In the genomic region with DNA sequence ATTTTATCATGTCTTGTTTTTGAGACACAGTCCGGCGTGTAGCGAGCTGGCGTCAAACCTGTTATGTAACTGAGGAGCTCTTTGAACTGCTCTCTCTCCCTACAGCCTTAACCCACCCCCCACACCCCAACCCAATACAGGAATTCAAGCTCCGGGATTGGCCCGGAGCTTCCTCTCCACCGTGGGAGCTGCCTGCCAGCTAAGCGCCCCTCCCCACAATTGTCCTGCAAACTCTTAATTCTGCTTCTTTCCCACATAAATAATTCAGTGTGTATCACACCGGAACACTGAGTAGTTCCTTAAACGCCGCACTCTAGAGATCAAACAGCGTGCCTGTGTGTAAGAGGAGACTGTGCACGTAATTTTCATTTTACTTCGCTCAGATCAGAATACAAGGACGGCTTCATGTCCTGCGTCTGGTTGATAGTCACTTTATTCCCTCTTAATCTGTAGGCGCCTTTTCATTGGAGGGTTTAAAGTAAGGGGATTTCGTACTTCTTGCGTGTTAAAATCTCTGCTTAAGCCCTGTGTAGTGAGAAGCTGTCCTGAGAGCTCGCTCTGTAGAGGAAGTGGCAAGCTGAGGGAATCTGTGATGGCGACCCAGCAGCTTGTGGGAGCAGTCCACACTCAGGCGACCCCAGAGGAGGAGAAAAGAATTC, we compare ENCODE assay signal across 8 mouse cellular contexts.
A peak's percentile ranks its signal among the peaks of the same experiment; 100 is the strongest.
DNase-seq lines count a peak whose midpoint lies in the region; ATAC-seq lines count a peak whose summit lies in the region.

No protein-coding gene starts in this region.

- H3K27ac ChIP-seq in intestine, embryonic 15.5 days = no peak overlapping the region
- H3K27ac ChIP-seq in limb, embryonic 13.5 days = peak overlapping the region; percentile 33; the same call in 1 of the 2 replicates
- H3K27ac ChIP-seq in midbrain, embryonic 13.5 days = peak overlapping the region; percentile 78

- 2% methylated on average over 22 of the region's 22 CpGs for WGBS in intestine, embryonic 15.5 days
- 2% methylated on average over 22 of the region's 22 CpGs for WGBS in limb, embryonic 13.5 days
- under 1% methylated on average over 22 of the region's 22 CpGs for WGBS in midbrain, embryonic 13.5 days

- peak; percentile 71 for ATAC-seq in intestine, embryonic 15.5 days
- peak; percentile 74 for ATAC-seq in limb, embryonic 13.5 days (ENCODE audit: low FRiP score, low read depth)
- peak; percentile 92 for ATAC-seq in midbrain, embryonic 13.5 days

- H3K4me1 ChIP-seq in intestine, embryonic 15.5 days (replicated peaks) = no peaks in the 10 kb centered on the region
- H3K4me1 ChIP-seq in limb, embryonic 13.5 days = peaks cover 5% of the 10 kb centered on the region
- H3K4me1 ChIP-seq in midbrain, embryonic 13.5 days (replicated peaks) = peaks cover 53% of the 10 kb centered on the region

- peak overlapping the region; percentile 26; the same call in 1 of the 2 replicates for H3K9ac ChIP-seq in intestine, embryonic 15.5 days
- H3K9ac ChIP-seq in limb, embryonic 13.5 days = peak overlapping the region; percentile 57
- peak overlapping the region; percentile 49; the same call in 1 of the 2 replicates for H3K9ac ChIP-seq in midbrain, embryonic 13.5 days (replicated peaks)

- H3K9me3 ChIP-seq in intestine, embryonic 15.5 days = no peaks in the 10 kb centered on the region
- no peaks in the 10 kb centered on the region for H3K9me3 ChIP-seq in limb, embryonic 13.5 days
- H3K9me3 ChIP-seq in midbrain, embryonic 13.5 days = no peaks in the 10 kb centered on the region

- no peaks in the 10 kb centered on the region for H3K36me3 ChIP-seq in intestine, embryonic 15.5 days
- H3K36me3 ChIP-seq in limb, embryonic 13.5 days = no peaks in the 10 kb centered on the region
- H3K36me3 ChIP-seq in midbrain, embryonic 13.5 days = no peaks in the 10 kb centered on the region

- peak; percentile 44 for DNase-seq in adrenal gland, postnatal 10 days
- DNase-seq in cerebellum, adult 9-10 months = peak; percentile 69
- peak; percentile 49 to 61 for DNase-seq in frontal cortex, postnatal 36 days (ENCODE audit: low spot score in 2 of 2)
- DNase-seq in telencephalon, adult 2 months (ENCODE audit: low read depth, low spot score) = peak; percentile 50
- DNase-seq in thymus, postnatal 14 days = no peak

- peak overlapping the region; percentile 74 for H3K4me2 ChIP-seq in intestine, embryonic 15.5 days (replicated peaks)
- H3K4me2 ChIP-seq in limb, embryonic 13.5 days (replicated peaks) = peak overlapping the region; percentile 78
- H3K4me2 ChIP-seq in midbrain, embryonic 13.5 days (replicated peaks) = peak overlapping the region; percentile 65

- H3K27me3 ChIP-seq in intestine, embryonic 15.5 days (replicated peaks) = no peaks in the 10 kb centered on the region
- peaks cover 28% of the 10 kb centered on the region for H3K27me3 ChIP-seq in limb, embryonic 13.5 days
- H3K27me3 ChIP-seq in midbrain, embryonic 13.5 days = no peaks in the 10 kb centered on the region

- peak overlapping the region; percentile 33 for H3K4me3 ChIP-seq in intestine, embryonic 15.5 days (replicated peaks)
- peak overlapping the region; percentile 46 for H3K4me3 ChIP-seq in limb, embryonic 13.5 days
- H3K4me3 ChIP-seq in midbrain, embryonic 13.5 days (replicated peaks) = peak overlapping the region; percentile 40
